Comparison of ENCODE assay signal across 11 mouse cellular contexts in genomic region chr6:37424374-37424773, GRCm38 (mm10). TPM values are rescaled to one million over a fixed set of nuclear protein-coding genes. Genes with fewer than 3 reads are reported as not detected.
DNase-seq lines count a peak whose midpoint lies in the region; ATAC-seq and TF ChIP-seq lines count a peak whose summit lies in the region.
"Had no signal": no experiment of that assay in that cellular context is flagged by ENCODE, and none has a peak within 500 bp of the region (broad histone marks: within the 10 kb centered on the region; RNA-seq: fewer than 3 reads in every experiment).

No protein-coding gene starts in this region.

- TF ChIP-seq CTCF in layer of hippocampus, adult 2 months (conservative IDR thresholded peaks at IDR 0.05) = no peak

- 42% methylated on average over 7 of the region's 7 CpGs for WGBS in intestine, embryonic 14.5 days

- no peak overlapping the region for H3K4me3 ChIP-seq in layer of hippocampus, adult 2 months
- no peak overlapping the region for H3K4me3 ChIP-seq in intestine, embryonic 14.5 days (ENCODE audit: low read depth, low read length)
- H3K4me3 ChIP-seq: hindbrain, embryonic 15.5 days had no signal

- H3K4me2 ChIP-seq in intestine, embryonic 14.5 days (ENCODE audit: low read length) = no peak overlapping the region
- H3K4me2 ChIP-seq: hindbrain, embryonic 15.5 days had no signal

- H3K9ac ChIP-seq in intestine, embryonic 14.5 days (ENCODE audit: low read length) = no peak overlapping the region
- H3K9ac ChIP-seq: hindbrain, embryonic 15.5 days had no signal

- peak overlapping the region; percentile 11; the same call in 1 of the 2 replicates for H3K27ac ChIP-seq in layer of hippocampus, adult 2 months
- H3K27ac ChIP-seq in intestine, embryonic 14.5 days (ENCODE audit: low read depth) = peak overlapping the region; percentile 36; the same call in 1 of the 2 replicates
- H3K27ac ChIP-seq: hindbrain, embryonic 15.5 days; macrophage had no signal

- no peaks in the 10 kb centered on the region for H3K27me3 ChIP-seq in intestine, embryonic 14.5 days (replicated peaks; ENCODE audit: control insufficient read depth, insufficient read depth, low read length)
- H3K27me3 ChIP-seq: hindbrain, embryonic 15.5 days had no signal

- H3K36me3 ChIP-seq in intestine, embryonic 14.5 days (ENCODE audit: control insufficient read depth, insufficient read depth, low read length) = peaks cover 10% of the 10 kb centered on the region; the same call in 1 of the 2 replicates
- H3K36me3 ChIP-seq: hindbrain, embryonic 15.5 days had no signal

- DNase-seq in layer of hippocampus, adult 2 months (ENCODE audit: low spot score in 2 of 2) = no peak
- DNase-seq in layer of hippocampus, adult 18-20 months (ENCODE audit: low spot score in 2 of 2) = no peak
- peak; percentile 37 to 58 for DNase-seq in gastrocnemius, postnatal 4 days (ENCODE audit: low spot score in 2 of 2)
- no peak for DNase-seq in intestine, embryonic 14.5 days (ENCODE audit: low spot score)
- peak; percentile 50 for DNase-seq in lung, postnatal 36 days
- DNase-seq in right cerebral cortex, adult 18-20 months = no peak
- DNase-seq in urinary bladder, adult 2 months (ENCODE audit: low spot score) = no peak
- no peak for DNase-seq in adrenal gland, postnatal 10 days
- DNase-seq: adrenal gland, postnatal 36 days had no signal

- no peaks in the 10 kb centered on the region for H3K9me3 ChIP-seq in intestine, embryonic 14.5 days (ENCODE audit: control insufficient read depth, low read length)
- H3K9me3 ChIP-seq: hindbrain, embryonic 15.5 days had no signal

- no peak for ATAC-seq in intestine, embryonic 14.5 days (replicated peaks; ENCODE audit: low FRiP score, low TSS enrichment, low read depth)

- peaks cover 33% of the 10 kb centered on the region for H3K4me1 ChIP-seq in intestine, embryonic 14.5 days (replicated peaks; ENCODE audit: control insufficient read depth, insufficient read depth, low read length)

RNA-seq across cellular contexts. Expression of gene Creb3l2, which starts 17.6 kb away (rescaled TPM):
- 1 to 10 TPM; 8.3 to 9.8 TPM for total RNA-seq in layer of hippocampus, adult 2 months (2021)
- total RNA-seq in layer of hippocampus, adult 18-20 months (2021) = 1 to 10 TPM; 9.3 to 9.4 TPM
- 10 to 100 TPM; 35.6 to 37.4 TPM for total RNA-seq in gastrocnemius, postnatal 4 days (2021)
- polyA plus RNA-seq in intestine, embryonic 14.5 days (2014; fragmentation: Nextera tagmentation; extraction: Ambion mirVana) = 22.9 and 23.9 TPM in 2 replicates
- 35.0 and 42.5 TPM in 2 replicates for polyA plus RNA-seq in urinary bladder, adult 2 months (2012; rRNA removed)
- total RNA-seq in adrenal gland, postnatal 10 days (2021) = 10 to 100 TPM; 42.8 to 46.2 TPM

Comparison
In these comparisons a context has a peak if more than half of its experiments do, and no peak if none do; other contexts are left out.
1. DNase-seq: peak in gastrocnemius, postnatal 4 days (2 of 2) and lung, postnatal 36 days (single experiment); none in layer of hippocampus, adult 2 months (0 of 2), layer of hippocampus, adult 18-20 months (0 of 2), intestine, embryonic 14.5 days (single experiment), right cerebral cortex, adult 18-20 months (single experiment), urinary bladder, adult 2 months (single experiment) and adrenal gland, postnatal 10 days (single experiment).